Mouse (Mus musculus): ENCODE data around the gene Atxn1.
A peak's percentile ranks its signal among the peaks of the same experiment; 100 is the strongest.

The Atxn1 gene

DNA sequence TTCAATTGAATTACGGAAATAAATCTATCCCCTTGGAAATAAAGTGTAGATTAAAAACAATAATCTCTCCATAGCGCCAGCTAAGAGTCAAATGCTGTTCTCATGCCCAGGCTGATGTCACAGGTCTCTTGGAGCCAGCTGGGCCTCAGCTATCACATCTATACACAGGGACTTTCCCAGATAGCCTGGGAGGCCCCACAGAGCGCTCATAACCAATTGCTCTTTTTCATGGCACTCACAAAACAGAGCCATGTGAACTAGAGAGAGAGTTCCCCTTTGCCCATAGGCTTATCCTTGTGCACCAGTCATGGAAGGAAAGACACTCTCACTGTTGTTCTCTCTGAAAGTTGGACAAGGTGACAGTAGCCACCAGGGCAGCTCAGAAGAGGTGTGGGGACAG, 230.3 kb downstream of the Atxn1 start:
- no peak for DNase-seq (ENCODE audit: low read depth, low spot score)

DNA sequence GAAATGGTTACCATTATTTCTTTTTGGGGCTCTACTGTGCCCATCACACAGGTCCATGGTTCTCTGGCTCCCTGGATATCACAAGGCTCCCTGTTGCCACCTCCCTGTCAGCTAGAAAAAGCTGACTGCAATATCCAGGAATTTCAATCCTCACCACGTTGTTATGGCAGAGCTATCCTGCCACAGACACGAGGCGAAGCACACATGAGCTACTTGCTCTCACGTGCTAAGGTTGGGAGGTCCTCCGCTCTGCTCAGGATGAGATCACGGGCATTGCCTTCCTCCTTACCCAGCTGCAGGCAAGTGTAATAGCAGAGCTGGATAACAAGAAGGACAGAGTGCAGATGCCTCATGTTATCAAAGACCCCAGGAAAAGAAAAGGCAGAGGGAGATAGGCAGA, 232.2 kb downstream of the Atxn1 start:
- no peak for DNase-seq (ENCODE audit: low read depth, low spot score)

DNA sequence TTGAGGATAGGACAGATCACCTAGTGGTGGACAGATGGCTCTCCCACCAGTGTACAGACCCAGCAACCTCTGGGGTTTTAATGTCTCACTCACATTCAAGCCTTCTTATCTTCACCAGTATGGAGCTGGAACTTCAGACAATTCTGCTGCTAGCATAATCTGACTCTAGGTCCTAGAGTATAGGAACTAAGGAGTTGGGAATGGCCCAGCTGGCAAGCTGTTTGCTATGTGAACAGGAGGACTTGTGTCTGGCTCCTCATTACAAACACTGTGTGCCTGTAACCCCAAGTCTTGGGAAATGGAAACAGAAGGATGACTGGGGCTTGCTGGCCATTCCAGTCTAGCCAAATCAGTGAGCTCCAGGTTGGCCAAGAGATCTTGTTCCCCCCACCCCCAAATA, 237.9 kb downstream of the Atxn1 start:
- DNase-seq (ENCODE audit: low read depth, low spot score) = no peak

DNA sequence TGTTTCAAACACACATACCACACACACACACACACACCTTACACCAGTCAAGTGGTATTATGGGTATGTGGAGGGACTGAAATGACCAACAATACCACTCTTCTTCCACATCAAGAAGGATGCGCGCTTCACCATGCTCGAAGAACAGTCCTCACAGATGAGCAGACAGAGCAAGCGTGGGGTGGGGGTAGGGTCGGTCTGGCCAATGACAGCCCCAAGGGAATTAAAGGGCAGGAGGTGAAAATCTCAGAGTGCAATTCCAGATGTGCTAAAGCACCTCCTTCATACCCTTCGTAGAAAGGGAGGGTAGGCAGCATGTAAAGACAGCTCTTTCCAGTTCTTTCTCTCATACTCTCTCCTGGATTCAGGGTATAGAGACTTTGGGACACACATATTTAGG, 238.6 kb downstream of the Atxn1 start:
- no peak for DNase-seq (ENCODE audit: low read depth, low spot score)

DNA sequence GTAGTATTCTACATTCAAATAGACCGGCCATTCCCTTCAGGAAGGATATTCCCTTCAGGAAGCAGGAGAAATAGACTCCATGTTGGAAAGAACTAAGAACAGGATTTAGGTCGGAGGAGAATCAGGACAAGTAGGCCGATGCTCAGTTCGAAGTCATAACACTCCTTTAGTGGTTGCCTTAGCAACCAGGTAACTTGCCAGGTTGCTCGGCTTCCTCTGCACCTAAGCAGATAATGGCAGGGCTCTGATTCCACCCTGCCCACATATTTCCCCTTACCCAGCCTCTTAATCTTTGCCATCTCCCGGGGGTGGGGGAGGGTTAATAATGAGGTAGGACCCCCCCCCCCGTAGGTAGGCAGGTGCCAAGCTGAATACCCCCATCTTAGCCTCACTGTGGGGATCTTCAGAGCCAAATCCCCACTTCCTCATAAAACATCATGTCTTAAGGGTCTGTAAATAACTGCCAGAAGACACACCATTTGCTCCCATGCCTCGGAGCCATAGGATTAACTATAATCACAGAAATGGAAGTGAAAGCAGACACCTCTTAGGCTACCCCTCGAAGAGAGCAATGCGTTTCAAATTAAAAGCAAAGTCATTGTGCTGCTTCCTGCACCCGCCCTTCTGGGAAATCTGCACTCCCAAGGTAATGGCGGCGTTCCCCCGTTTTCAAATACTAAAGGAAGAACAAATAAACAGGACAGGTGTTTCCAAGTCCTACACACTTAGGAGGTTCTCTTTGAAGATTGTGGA, 240.1 kb downstream of the Atxn1 start:
- DNase-seq (ENCODE audit: low read depth, low spot score) = no peak

DNA sequence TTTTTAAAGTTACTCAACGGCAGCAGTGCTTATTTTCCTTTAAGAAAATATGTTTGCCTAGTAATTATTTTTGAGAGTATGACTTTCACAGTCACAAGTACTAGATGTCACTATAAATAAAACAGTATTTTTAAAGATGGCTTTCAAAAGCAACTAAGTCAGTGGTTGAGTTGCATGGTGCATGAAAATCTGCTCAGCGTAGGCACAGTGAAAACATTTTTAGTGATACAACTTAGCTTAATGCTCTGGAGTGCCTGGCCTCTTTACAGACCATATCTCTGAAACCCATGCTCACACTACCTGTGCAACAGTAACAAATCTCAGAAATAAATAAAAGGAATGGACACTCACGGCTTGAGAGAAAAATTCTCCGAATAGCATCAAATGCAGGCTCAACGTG, 241.9 kb downstream of the Atxn1 start:
- DNase-seq (ENCODE audit: low read depth, low spot score) = no peak

DNA sequence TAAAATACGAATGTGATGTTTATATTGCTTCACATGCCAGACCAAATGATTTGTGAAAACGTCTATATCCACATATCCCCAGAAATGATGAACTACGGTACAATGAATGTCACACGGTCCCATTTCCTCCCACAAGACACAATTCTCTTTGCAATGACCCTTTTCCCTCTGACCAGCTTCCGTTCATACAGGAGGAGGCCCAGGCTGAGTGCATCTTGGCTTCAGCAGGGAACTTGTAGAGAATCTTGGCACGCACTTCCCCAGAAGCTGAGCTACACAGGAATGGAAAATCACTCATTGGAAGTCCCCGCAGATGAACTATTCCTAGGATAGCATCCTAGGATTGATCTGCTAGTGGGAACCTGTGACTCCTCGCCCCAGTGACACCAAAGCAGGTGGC, 243.2 kb downstream of the Atxn1 start:
- DNase-seq (ENCODE audit: low read depth, low spot score) = no peak

DNA sequence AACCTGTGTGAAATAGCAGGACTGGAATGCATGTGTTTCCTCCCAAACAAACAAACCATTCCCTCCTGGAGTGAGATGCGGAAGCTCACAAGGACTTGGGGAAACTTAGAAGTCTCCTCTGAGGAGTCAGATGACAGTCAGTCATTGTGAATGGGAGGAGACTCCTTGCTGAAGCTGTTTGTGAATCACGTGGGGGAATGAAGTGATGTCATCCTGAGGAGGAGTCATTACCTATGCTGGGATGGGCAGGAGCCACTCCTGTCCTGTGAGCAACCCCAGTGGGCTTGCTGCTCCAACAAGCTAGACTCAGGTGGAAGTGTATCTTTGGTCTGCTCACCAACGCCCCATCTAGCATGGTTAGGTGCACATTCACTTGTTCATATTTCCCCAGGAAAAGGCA, 246.0 kb downstream of the Atxn1 start:
- DNase-seq (ENCODE audit: low read depth, low spot score) = peak; percentile 65

DNA sequence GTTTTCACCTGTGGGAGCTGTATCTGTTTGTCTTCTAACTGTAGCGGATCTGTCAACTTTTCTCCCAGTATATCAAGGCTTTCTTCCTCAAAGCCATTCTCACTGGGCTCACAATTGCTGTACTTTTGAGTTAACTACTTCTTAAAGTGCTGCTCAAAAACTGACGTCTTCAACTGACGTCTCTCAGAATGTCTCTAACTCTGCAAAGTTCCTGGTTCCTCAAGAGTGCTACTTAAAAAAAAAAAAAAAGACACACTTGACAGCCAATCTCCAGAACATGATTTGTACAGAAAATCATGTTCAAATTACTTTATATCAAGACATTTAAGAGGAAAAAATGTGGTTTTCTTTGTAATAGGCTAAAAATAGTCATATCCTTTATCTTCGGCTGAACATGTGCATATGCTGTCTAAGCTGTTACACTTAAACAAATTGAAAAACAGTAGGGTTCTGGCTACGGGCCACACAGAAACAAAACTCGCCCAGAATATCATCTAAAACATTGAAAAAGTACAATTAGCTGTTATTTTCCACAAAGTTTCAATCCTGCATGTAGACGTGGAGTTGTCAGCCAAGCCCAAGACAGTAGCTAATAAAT, 249.1 kb downstream of the Atxn1 start:
- no peak for DNase-seq (ENCODE audit: low read depth, low spot score)

DNA sequence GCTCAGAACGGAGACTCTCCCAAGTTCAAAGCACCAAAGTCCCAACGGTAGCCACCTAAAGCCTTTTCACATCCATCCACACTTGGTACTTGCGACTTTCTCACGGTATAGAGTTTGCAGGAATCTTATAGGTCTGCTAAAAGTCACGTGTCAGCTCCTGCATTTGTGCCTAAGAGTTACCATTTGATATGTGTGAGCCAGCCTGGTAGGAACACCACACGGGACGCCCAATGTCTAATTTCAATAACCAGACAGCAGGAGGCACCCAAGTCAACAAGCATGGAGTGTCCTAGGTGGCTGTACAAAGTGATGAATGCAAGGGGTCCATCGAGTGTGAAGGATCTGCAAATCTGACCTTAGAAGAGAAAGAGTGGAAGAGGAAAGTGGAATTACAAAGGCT, 254.8 kb downstream of the Atxn1 start:
- no peak for DNase-seq (ENCODE audit: low read depth, low spot score)

DNA sequence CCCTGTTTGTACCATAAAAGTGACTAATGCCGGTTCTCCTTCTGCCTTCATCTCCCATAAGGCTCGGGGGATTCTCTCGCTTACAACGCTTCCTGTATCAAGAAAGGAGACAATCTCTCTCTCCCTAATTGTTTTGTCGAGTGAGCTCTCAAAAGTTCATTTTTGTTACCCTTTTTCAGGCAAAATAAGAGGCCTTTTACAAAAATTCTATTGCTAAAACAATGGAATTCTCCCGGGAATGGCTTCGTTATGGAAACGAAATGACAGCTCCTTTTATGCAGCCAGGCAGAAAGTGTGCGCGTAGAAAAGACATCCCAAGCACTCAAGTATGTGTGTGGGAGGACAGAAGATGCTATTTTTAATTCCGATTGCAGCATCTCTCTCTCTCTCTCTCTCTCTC, 255.4 kb downstream of the Atxn1 start:
- DNase-seq (ENCODE audit: low read depth, low spot score) = no peak

DNA sequence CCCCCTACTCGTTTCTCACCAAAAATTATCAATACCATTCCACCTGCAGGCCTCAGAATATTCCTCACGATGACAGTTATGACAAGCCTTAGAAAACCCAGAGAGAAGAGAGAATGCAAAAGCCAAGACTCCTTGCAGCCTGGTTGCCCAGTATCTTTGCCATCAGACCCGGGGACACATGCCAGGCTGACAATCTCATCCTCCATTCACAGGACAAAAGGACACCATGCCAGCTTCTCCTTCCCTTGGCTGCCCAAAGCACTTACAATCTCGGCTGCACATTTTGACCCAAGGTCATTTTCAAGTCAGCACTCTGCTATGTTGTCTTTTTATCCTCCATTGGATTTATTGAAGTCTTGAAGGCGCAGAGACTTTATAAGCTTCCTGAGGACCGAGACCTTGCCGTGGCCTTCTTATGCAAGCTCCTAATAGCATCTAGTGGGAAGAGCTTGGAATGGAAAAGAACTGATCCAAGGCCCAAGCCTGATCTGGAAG, 263.5 kb downstream of the Atxn1 start:
- no peak for DNase-seq (ENCODE audit: low read depth, low spot score)

DNA sequence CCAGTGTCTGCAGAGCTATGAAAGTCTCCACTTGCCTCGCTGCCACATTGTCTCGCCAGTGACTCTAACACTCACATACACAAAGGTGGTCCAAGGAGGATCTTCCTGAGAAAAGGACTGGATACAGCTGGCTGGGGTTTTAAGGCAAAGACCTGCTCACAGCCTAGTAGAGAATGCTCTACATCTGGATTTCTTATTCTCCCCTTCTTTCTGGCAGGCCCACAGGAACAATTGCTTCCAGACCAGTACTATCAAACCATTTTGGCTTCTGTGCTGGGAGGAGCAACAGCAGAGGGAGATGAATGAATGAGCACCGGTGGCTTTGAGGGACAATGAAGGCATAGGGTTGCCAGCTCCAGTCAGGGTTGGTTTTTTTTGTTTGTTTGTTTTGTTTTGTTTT, 265.8 kb downstream of the Atxn1 start:
- DNase-seq (ENCODE audit: low read depth, low spot score) = no peak

DNA sequence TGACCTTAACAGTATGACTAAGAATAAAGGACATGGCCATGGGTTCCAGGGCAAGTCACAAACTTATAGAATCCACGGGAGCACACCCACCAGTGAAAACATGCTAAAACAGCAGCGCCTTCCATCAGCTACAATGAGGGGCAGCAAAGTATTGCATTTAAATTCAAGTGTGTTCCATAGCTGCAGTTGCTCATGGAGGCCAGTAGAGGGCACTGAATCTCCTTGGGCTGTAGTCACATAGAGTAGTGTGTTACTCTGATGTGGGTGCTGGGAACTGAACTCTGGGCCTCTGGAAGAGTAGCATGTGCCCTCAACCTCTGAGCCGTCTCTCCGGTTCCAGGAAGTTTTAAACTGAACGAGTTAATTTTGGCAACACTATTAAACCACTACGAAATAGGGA, 268.8 kb downstream of the Atxn1 start:
- peak; percentile 41 for DNase-seq (ENCODE audit: low read depth, low spot score)

DNA sequence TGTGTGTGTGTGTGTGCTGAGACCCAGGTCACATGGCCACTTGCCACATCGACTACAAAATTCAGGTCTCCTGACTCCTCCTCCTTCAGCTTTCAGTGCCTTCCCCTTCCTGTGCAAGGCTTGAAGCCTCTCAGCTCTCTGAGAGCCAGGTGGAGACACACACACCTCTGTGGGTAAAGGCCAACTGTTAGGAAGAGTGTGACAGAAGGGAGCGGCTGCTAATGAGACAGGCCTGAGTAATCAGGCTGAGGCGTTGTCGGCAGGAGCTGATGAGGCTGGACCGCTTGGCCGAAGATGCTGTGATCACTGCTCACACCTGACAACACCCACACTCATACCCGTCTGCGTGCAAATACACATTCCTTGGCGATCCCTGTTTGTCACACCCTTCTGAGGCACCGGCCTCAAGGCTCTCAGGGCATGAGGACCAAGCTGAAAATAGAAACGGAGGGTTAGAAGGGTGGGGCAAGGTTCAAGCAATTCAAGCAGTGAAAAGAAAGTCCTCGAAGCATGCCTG, 269.8 kb downstream of the Atxn1 start:
- DNase-seq (ENCODE audit: low read depth, low spot score) = no peak

DNA sequence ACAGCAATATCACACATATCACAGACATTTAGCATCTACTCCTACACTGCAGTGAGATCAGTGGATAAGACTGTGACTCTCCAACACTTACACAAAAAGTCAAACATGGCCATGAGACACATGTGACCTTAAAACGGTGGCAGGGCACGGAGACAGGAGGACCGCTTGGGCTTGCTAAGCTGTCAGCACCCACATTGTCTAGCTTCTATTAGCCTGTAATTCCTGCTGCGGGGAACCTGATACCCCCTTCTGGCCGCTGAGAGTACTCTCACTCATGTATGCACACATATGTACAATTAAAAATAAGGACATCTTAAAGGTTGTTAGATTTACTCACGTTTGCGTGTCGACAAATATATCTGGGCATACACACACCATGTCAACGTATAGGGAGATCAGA, 270.9 kb downstream of the Atxn1 start:
- DNase-seq (ENCODE audit: low read depth, low spot score) = no peak

DNA sequence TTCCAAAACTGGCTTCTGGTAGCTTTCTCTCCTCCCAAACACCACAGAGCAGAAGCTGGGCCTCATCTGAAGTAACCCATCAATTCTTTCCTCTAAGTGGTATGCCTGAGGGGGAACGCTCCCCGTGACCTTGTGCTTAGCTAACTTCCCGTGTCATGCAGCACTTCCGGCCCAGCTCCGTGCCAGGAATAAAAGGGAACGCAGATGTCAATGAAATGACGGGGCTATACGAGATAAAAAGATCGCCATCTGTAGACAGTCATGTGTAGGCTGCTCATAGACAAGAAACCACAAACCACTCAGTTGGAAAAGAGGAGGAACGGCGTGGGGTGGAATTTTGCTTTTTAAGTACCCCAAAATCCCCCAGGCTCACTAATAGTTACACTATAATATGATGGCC, 271.3 kb downstream of the Atxn1 start:
- DNase-seq (ENCODE audit: low read depth, low spot score) = no peak

DNA sequence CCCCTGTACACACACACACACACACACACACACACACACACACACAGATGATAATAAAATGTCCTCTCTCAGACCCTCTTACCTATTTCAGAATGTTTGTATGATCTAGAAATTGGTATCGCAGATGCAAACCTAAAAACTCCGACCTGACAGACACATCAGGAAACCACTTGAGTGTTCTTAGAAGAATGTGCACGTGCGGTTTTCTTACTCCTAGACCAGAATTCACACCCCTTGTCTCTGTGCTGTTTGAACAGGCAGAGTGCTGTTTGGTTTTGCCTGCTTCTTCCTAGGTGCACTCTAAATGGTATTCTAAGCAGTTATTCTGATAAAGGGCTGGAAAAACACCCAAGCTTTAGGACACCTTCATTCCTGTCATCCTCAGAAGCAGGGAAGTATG, 271.7 kb downstream of the Atxn1 start:
- DNase-seq (ENCODE audit: low read depth, low spot score) = no peak

DNA sequence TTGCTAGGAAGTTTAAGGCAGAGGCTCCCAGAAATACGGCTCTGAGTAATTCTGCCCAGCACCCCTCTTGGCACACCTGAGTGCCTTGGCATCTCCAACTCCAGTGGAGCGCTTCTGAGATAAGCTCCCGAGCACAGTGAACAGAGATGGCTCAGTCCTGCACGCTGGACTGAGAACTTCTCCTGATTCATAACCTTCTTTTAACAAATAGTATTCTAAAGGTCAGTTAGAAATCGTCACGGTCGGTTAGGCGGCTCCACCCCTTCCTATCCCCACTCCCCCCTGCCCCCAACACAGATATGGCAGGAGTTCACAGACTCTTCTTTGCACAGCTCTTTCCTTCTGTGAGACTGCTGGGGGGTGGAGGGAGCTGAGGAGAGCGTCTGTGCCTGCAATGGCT, 272.4 kb downstream of the Atxn1 start:
- DNase-seq (ENCODE audit: low read depth, low spot score) = no peak

DNA sequence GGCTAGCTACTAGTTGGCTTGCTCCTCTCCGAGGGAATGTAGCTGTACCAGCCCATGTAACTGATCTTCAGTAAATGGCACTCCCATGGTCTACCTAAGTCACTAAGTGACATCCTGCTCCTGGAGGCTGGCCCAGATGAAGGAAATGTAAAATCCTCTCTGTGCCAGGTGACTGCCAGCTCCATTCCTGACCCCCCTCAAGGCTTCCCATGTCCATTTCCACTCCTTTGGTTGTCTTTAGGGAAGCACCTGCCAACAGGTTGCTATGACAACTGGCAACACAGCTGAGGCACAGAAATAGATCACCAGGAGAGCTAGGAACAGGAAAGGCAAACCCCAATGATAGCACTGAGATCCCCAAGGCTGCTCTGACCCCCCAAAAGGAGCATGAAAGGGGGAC, 274.4 kb downstream of the Atxn1 start:
- no peak for DNase-seq (ENCODE audit: low read depth, low spot score)

DNA sequence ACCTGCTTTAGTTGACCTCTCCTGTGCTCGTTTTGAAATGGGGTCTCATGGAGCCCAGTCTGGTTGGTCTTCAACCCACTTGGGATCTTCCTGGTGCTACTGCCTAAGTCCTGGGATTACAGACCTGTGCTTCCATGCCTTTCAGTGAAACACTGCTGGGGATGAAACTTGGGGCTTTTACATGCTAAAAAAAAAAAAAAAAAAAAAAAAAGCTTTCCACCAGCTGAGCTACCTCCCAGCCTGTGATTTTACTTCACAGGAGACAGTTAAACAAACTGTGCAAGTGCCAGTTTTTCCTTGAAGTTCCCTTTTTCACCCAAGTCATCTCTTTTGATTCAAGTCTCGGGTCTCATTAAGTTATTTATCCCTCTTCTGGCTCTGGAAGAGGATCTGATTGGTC, 275.9 kb downstream of the Atxn1 start:
- DNase-seq (ENCODE audit: low read depth, low spot score) = no peak

DNA sequence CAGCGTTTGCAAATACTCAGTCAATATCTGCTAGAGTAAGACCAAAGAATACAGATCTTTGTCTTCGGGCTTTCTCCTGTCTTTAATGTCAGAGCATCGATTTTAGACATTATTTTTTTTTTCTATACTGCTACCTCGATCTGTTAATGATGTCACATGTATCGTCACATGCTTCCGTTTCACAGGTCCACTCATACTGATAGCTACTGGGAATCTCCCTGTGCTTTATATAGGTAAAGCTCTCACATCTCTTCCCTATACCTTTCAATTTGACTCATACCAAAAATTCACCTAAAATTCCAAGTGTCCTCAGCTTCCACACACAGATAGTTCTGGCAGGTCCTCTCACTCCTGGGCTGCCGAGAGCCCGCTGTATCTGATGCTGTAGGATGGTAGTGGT, 277.2 kb downstream of the Atxn1 start:
- DNase-seq (ENCODE audit: low read depth, low spot score) = no peak

DNA sequence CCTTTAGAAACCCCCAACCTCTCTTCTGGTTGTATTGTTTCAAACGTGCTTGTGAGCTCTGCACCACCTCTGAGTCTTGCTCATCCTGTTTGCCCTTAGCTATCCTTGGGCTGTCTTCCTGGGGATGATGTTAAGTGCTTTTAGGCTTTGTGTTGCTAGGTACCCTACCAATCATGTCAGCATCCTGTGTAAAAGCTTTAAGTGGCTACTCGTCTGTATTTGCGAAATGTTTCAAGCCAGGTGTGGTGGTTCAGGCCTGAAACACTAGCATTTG, 278.6 kb downstream of the Atxn1 start:
- no peak for DNase-seq (ENCODE audit: low read depth, low spot score)
